ENCODE assay signal across 8 mouse cellular contexts in the genomic region with DNA sequence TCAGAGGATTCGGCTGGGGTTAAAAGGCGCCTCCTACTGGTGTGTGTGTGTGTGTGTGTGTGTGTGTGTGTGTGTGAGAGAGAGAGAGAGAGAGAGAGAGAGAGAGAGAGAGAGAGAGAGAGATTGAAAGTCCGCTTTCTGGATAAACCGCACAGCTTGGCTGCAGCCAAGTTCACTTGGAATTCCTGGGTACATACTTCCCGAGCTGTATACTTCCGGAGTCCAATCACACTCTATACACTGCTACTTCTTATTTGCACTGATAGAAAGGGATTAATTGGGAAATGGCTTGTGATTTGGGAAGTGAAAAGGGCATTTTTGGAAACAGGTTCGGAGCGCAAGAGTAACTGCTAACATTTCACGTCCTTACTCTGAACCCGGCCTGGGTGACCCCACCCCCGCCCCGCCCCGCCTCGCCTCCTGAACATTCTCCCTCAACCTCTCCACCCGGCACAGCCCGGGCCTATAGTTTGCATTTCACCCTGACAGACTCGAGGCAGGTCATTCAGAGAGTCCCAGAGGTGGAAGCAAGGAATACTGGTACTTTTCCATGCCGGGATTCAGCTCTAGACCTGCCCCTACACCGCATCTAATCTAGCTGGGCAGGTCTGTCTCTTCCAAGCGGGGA. TPM values are rescaled to one million over a fixed set of nuclear protein-coding genes. Genes with fewer than 3 reads are reported as not detected.
A peak's percentile ranks its signal among the peaks of the same experiment; 100 is the strongest.
DNase-seq lines count a peak whose midpoint lies in the region; ATAC-seq and TF ChIP-seq lines count a peak whose summit lies in the region.

No protein-coding gene starts in this region.

- H3K4me1 ChIP-seq in liver, adult 2 months (ENCODE audit: control insufficient read depth, insufficient read depth, low read length): peaks cover 9% of the 10 kb centered on the region; the same call in 1 of the 2 replicates
- no peaks in the 10 kb centered on the region for H3K4me1 ChIP-seq in embryonic fibroblast, embryonic 13.5 days (ENCODE audit: control insufficient read depth, insufficient read depth, low read length)
- peaks cover 42% of the 10 kb centered on the region for H3K4me1 ChIP-seq in neural tube, embryonic 13.5 days (replicated peaks)

- peak overlapping the region; percentile 66 for H3K27ac ChIP-seq in liver, adult 2 months (replicated peaks; ENCODE audit: insufficient read depth, low read depth, low read length)
- H3K27ac ChIP-seq in embryonic fibroblast, embryonic 13.5 days (ENCODE audit: insufficient read depth, low read length): no peak overlapping the region
- no peak overlapping the region for H3K27ac ChIP-seq in neural tube, embryonic 13.5 days (replicated peaks)

- H3K4me2 ChIP-seq in neural tube, embryonic 13.5 days: peak overlapping the region; percentile 97

- H3K4me3 ChIP-seq in liver, adult 2 months (ENCODE audit: insufficient read depth, low read depth, low read length): peak overlapping the region; percentile 68
- H3K4me3 ChIP-seq in embryonic fibroblast, embryonic 13.5 days (ENCODE audit: insufficient read depth, low read length): peak overlapping the region; percentile 64
- H3K4me3 ChIP-seq in neural tube, embryonic 13.5 days: peak overlapping the region; percentile 56

- TF ChIP-seq POLR2A in liver, adult 2 months (IDR thresholded peaks at IDR 0.05; ENCODE audit: extremely low read depth, insufficient read depth, low read length): no peak
- TF ChIP-seq POLR2A in embryonic fibroblast, embryonic 13.5 days (IDR thresholded peaks at IDR 0.05; ENCODE audit: low read depth, low read length): no peak

- peaks cover 4% of the 10 kb centered on the region; the same call in 1 of the 2 replicates for H3K79me2 ChIP-seq in liver, adult 2 months (ENCODE audit: control insufficient read depth, insufficient read depth, low read length)

- H3K36me3 ChIP-seq in liver, adult 2 months (ENCODE audit: control insufficient read depth, insufficient read depth, low read length): no peaks in the 10 kb centered on the region
- H3K36me3 ChIP-seq in neural tube, embryonic 13.5 days: no peaks in the 10 kb centered on the region

- H3K9ac ChIP-seq in liver, adult 2 months (ENCODE audit: low read depth, low read length): peak overlapping the region; percentile 68
- H3K9ac ChIP-seq in neural tube, embryonic 13.5 days: no peak overlapping the region; the same call in 1 of the 2 replicates

- H3K9me3 ChIP-seq in neural tube, embryonic 13.5 days: no peaks in the 10 kb centered on the region

- H3K27me3 ChIP-seq in liver, adult 2 months (ENCODE audit: control insufficient read depth, insufficient read depth, low read length): no peaks in the 10 kb centered on the region
- H3K27me3 ChIP-seq in neural tube, embryonic 13.5 days: peaks cover 59% of the 10 kb centered on the region

- TF ChIP-seq CTCF in liver, adult 2 months (IDR thresholded peaks at IDR 0.05; ENCODE audit: low read depth, low read length): no peak
- no peak for TF ChIP-seq CTCF in embryonic fibroblast, embryonic 13.5 days (IDR thresholded peaks at IDR 0.05; ENCODE audit: borderline replicate concordance, insufficient read depth, low read length)

- ATAC-seq in neural tube, embryonic 13.5 days (ENCODE audit: low read depth): no peak

- WGBS in liver, adult 2 months: 11% methylated on average over 20 of the region's 20 CpGs
- 8% methylated on average over 19 of the region's 20 CpGs for WGBS in neural tube, embryonic 13.5 days

- DNase-seq in liver, adult 2 months (ENCODE audit: extremely low read depth, low read depth, low spot score): peak; percentile 49
- DNase-seq in liver: no peak
- DNase-seq in kidney, postnatal 14 days: peak; percentile 68
- DNase-seq in gastrocnemius, postnatal 10 days: no peak
- no peak for DNase-seq in spleen, postnatal 36 days (ENCODE audit: low spot score in 2 of 2)
- no peak for DNase-seq in spleen, adult 12 weeks (ENCODE audit: low spot score)

RNA-seq across cellular contexts. Expression of a gene that starts 0.9 kb away (rescaled TPM):
- 4.1 and 6.8 TPM in 2 replicates for total RNA-seq in liver, adult 2 months (2014; rRNA removed)
- 4.0 and 13.3 TPM in 2 replicates for polyA plus RNA-seq in liver, adult 2 months (2012; rRNA removed)
- polyA plus RNA-seq in embryonic fibroblast, embryonic 13.5 days (2011; ENCODE audit: insufficient read length, low read depth, missing spikeins): 2.1 and 3.5 TPM in 2 replicates
- polyA plus RNA-seq in neural tube, embryonic 13.5 days (2015; fragmentation: Nextera tagmentation; extraction: Ambion mirVana): 5.2 and 6.4 TPM in 2 replicates
- total RNA-seq in gastrocnemius, postnatal 10 days (2021): 1 to 10 TPM; 4.3 to 4.9 TPM

Comparison
In these comparisons a context has a peak if more than half of its experiments do, and no peak if none do; other contexts are left out.
1. DNase-seq: peak in liver, adult 2 months (single experiment) and kidney, postnatal 14 days (single experiment); none in liver (single experiment), gastrocnemius, postnatal 10 days (single experiment), spleen, postnatal 36 days (0 of 2) and spleen, adult 12 weeks (single experiment).
2. Peak in every context shown above with its lines, with median percentiles within 50 percentile points of each other: H3K4me3 ChIP-seq.